In genomic region chrX:136959688-136960087, GRCm38 (mm10) we compare ENCODE assay signal across 10 mouse cellular contexts. TPM values are rescaled to one million over a fixed set of nuclear protein-coding genes. Genes with fewer than 3 reads are reported as not detected.
DNase-seq lines count a peak whose midpoint lies in the region; ATAC-seq and TF ChIP-seq lines count a peak whose summit lies in the region.
"Had no signal": no experiment of that assay in that cellular context is flagged by ENCODE, and none has a peak within 500 bp of the region (broad histone marks: within the 10 kb centered on the region; RNA-seq: fewer than 3 reads in every experiment).

No protein-coding gene starts in this region.

- no peaks in the 10 kb centered on the region for H3K4me1 ChIP-seq in heart, embryonic 12.5 days (replicated peaks)
- H3K4me1 ChIP-seq in spleen, adult 2 months (ENCODE audit: control insufficient read depth, insufficient read depth, insufficient read length): no peaks in the 10 kb centered on the region

- no peak overlapping the region for H3K4me3 ChIP-seq in heart, embryonic 12.5 days
- H3K4me3 ChIP-seq in spleen, adult 2 months (ENCODE audit: extremely low read depth, insufficient read depth, insufficient read length): no peak overlapping the region

- no peaks in the 10 kb centered on the region for H3K9me3 ChIP-seq in heart, embryonic 12.5 days (replicated peaks)

- H3K4me2 ChIP-seq in heart, embryonic 12.5 days: no peak overlapping the region

- no peak for ATAC-seq in heart, embryonic 12.5 days (ENCODE audit: insufficient number of reproducible peaks, low FRiP score)

- 28% methylated on average over 2 of the region's 2 CpGs for WGBS in heart, embryonic 12.5 days
- WGBS in spleen, adult 2 months: 36% methylated on average over 2 of the region's 2 CpGs

- H3K27me3 ChIP-seq in heart, embryonic 12.5 days (replicated peaks): no peaks in the 10 kb centered on the region
- no peaks in the 10 kb centered on the region for H3K27me3 ChIP-seq in spleen, adult 2 months (ENCODE audit: control insufficient read depth, insufficient read depth, low read length)

- no peak overlapping the region for H3K27ac ChIP-seq in heart, embryonic 12.5 days (ENCODE audit: poor library complexity, severe bottlenecking)
- H3K27ac ChIP-seq in spleen, adult 2 months (ENCODE audit: insufficient read depth, low read length): no peak overlapping the region

- no peak overlapping the region for H3K9ac ChIP-seq in heart, embryonic 12.5 days

- no peak for TF ChIP-seq POLR2A in spleen, adult 2 months (IDR thresholded peaks at IDR 0.05; ENCODE audit: low read depth, low read length)

- H3K36me3 ChIP-seq in heart, embryonic 12.5 days: no peaks in the 10 kb centered on the region
- H3K36me3 ChIP-seq in spleen, adult 2 months (ENCODE audit: control insufficient read depth, insufficient read depth, low read length): no peaks in the 10 kb centered on the region

- TF ChIP-seq CTCF in spleen, adult 2 months (IDR thresholded peaks at IDR 0.05; ENCODE audit: extremely low read depth, insufficient read depth, insufficient read length, insufficient replicate concordance): peak; percentile 21; the same call in 1 of the 2 replicates

- DNase-seq in heart, postnatal 4 days: peak; percentile 25
- DNase-seq in spleen, adult 2 months (ENCODE audit: low read depth in 1 of 2, low spot score in 2 of 2): peak in 1 of 2 experiments; percentile 5
- DNase-seq in spleen, adult 12 weeks (ENCODE audit: low spot score): no peak
- peak; percentile 10 for DNase-seq in cerebellum, adult 9-11 months
- peak; percentile 18 for DNase-seq in naive thymus-derived CD4-positive, alpha-beta T cell, adult 2 months (ENCODE audit: low read depth)
- DNase-seq in spleen, adult 18-20 months: no peak
- DNase-seq in ovary, adult 18-20 months (ENCODE audit: low spot score): no peak

RNA-seq across cellular contexts. Expression of gene Tmsb15b2, which starts 15.6 kb away (rescaled TPM):
- total RNA-seq in heart, postnatal 4 days (2021): 1 to 10 TPM; 5.3 to 9.7 TPM
- 18.1 and 22.5 TPM in 2 replicates for polyA plus RNA-seq in heart, embryonic 12.5 days (2016; fragmentation: Nextera tagmentation; extraction: Ambion mirVana)
- not detected in 2 replicates for polyA plus RNA-seq in spleen, adult 2 months (2012; rRNA removed)

RNA-seq across cellular contexts. Expression of gene Tmsb15l, which starts 17.0 kb away (rescaled TPM):
- total RNA-seq in heart, postnatal 4 days (2021): under 1 TPM in 1 of 2 experiments, not detected in 1; 0.36 TPM
- 1.4 and 2.3 TPM in 2 replicates for polyA plus RNA-seq in heart, embryonic 12.5 days (2016; fragmentation: Nextera tagmentation; extraction: Ambion mirVana)
- polyA plus RNA-seq in spleen, adult 2 months (2012; rRNA removed): 0.47 and 0.58 TPM in 2 replicates

RNA-seq across cellular contexts. Expression of gene Tmsb15b1, which starts 17.0 kb away (rescaled TPM):
- total RNA-seq in heart, postnatal 4 days (2021): 1 to 10 TPM; 1.2 to 3.3 TPM
- 11.7 and 12.1 TPM in 2 replicates for polyA plus RNA-seq in heart, embryonic 12.5 days (2016; fragmentation: Nextera tagmentation; extraction: Ambion mirVana)
- polyA plus RNA-seq in spleen, adult 2 months (2012; rRNA removed): 0.34 and 0.41 TPM in 2 replicates

RNA-seq across cellular contexts. Expression of gene H2bfm, which starts 32.6 kb away (rescaled TPM):
- not detected for total RNA-seq in heart, postnatal 4 days (2021)
- polyA plus RNA-seq in heart, embryonic 12.5 days (2016; fragmentation: Nextera tagmentation; extraction: Ambion mirVana): not detected in 2 replicates
- not detected in 2 replicates for polyA plus RNA-seq in spleen, adult 2 months (2012; rRNA removed)
- total RNA-seq: layer of hippocampus, adult 18-20 months had no signal
- polyA plus RNA-seq: neural tube, embryonic 11.5 days had no signal

RNA-seq across cellular contexts. Expression of gene Zcchc18, which starts 33.3 kb away (rescaled TPM):
- total RNA-seq in heart, postnatal 4 days (2021): under 1 TPM; 0.17 to 0.25 TPM
- 2.7 and 4.1 TPM in 2 replicates for polyA plus RNA-seq in heart, embryonic 12.5 days (2016; fragmentation: Nextera tagmentation; extraction: Ambion mirVana)
- polyA plus RNA-seq in spleen, adult 2 months (2012; rRNA removed): 3.0 and 3.5 TPM in 2 replicates

Comparison
In these comparisons a context has a peak if more than half of its experiments do, and no peak if none do; other contexts are left out.
1. DNase-seq: peak in heart, postnatal 4 days (single experiment), cerebellum, adult 9-11 months (single experiment) and naive thymus-derived CD4-positive, alpha-beta T cell, adult 2 months (single experiment); none in spleen, adult 12 weeks (single experiment), spleen, adult 18-20 months (0 of 2) and ovary, adult 18-20 months (single experiment).
2. RNA of gene Tmsb15b2, which starts 15.6 kb away (polyA plus RNA-seq): 18.1 to 22.5 TPM in heart, embryonic 12.5 days; not detected in spleen, adult 2 months; every median in the first group is over 10 times any median in the second.